Mouse (Mus musculus): ENCODE measurements around the gene Pfkm. TPM values are rescaled to one million over a fixed set of nuclear protein-coding genes. Genes with fewer than 3 reads are reported as not detected.

The Pfkm gene
- polyA plus RNA-seq, 1 experiment from 2014 or later: 41.3 TPM

- Histone ChIP-seq H3K9ac (ENCODE audit: low read length) (peak overlapping the region; percentile 35), H3K36me3 (ENCODE audit: control insufficient read depth, insufficient read depth, low read length) (no peaks in the 10 kb centered on the region), H3K9me3 (ENCODE audit: control insufficient read depth, low read length) (no peaks in the 10 kb centered on the region), H3K27me3 (ENCODE audit: control insufficient read depth, insufficient read depth, low read length) (no peaks in the 10 kb centered on the region), H3K27ac (ENCODE audit: low read depth, low read length) (no peak overlapping the region), H3K4me3 (ENCODE audit: low read depth, low read length) (peak overlapping the region; percentile 43), H3K4me2 (ENCODE audit: low read depth) (peak overlapping the region; percentile 78), H3K4me1 (ENCODE audit: control insufficient read depth, insufficient read depth, low read length) (0 out of 2 replicates have a peak, but pooled peaks cover 5% of the 10 kb centered on the region)
- WGBS: 4% methylated on average over 26 of the region's 26 CpGs
- DNase-seq (ENCODE audit: low spot score) (no peak), ATAC-seq (ENCODE audit: insufficient read depth, low FRiP score, low TSS enrichment) (no peak)
Observed at GRCm38 (mm10) chr15:98180567-98181131, 88.3 kb downstream of the Pfkm start.

- H3K4me3 ChIP-seq (ENCODE audit: low read depth, low read length): peak overlapping the region; percentile 43
- H3K36me3 ChIP-seq (ENCODE audit: control insufficient read depth, insufficient read depth, low read length): no peaks in the 10 kb centered on the region
- 0 out of 2 replicates have a peak, but pooled peaks cover 5% of the 10 kb centered on the region for H3K4me1 ChIP-seq (ENCODE audit: control insufficient read depth, insufficient read depth, low read length)
- H3K9me3 ChIP-seq (ENCODE audit: control insufficient read depth, low read length): no peaks in the 10 kb centered on the region
- H3K27me3 ChIP-seq (ENCODE audit: control insufficient read depth, insufficient read depth, low read length): no peaks in the 10 kb centered on the region
- DNase-seq (ENCODE audit: low spot score): peak; percentile 92
- ATAC-seq (ENCODE audit: insufficient read depth, low FRiP score, low TSS enrichment): peak; percentile 98
- peak overlapping the region; percentile 35 for H3K9ac ChIP-seq (ENCODE audit: low read length)
- no peak overlapping the region for H3K27ac ChIP-seq (ENCODE audit: low read depth, low read length)
- WGBS: under 1% methylated on average over 30 of the region's 30 CpGs
- H3K4me2 ChIP-seq (ENCODE audit: low read depth): peak overlapping the region; percentile 78
Observed at GRCm38 (mm10) chr15:98181132-98181711, 88.8 kb downstream of the Pfkm start.

Other genes starting within 250 kb of the Pfkm start
- 21.0 and 23.2 TPM in 2 replicates for gene Hdac7, start 248.1 kb upstream of the Pfkm start, polyA plus RNA-seq (2014; fragmentation: Nextera tagmentation; extraction: Ambion mirVana)
- 0.16 TPM in 1 of 2 replicates, not detected in the other for gene Vdr, start 182.0 kb upstream of the Pfkm start, polyA plus RNA-seq (2014; fragmentation: Nextera tagmentation; extraction: Ambion mirVana)
- 50.2 and 55.9 TPM in 2 replicates for gene Tmem106c, start 128.4 kb upstream of the Pfkm start, polyA plus RNA-seq (2014; fragmentation: Nextera tagmentation; extraction: Ambion mirVana)
- 208 and 219 TPM in 2 replicates for gene Col2a1, start 87.9 kb upstream of the Pfkm start, polyA plus RNA-seq (2014; fragmentation: Nextera tagmentation; extraction: Ambion mirVana)
- gene Senp1, start 1.2 kb downstream of the Pfkm start, polyA plus RNA-seq (2014; fragmentation: Nextera tagmentation; extraction: Ambion mirVana): 40.1 and 41.0 TPM in 2 replicates
- gene Asb8, start 73.0 kb downstream of the Pfkm start, polyA plus RNA-seq (2014; fragmentation: Nextera tagmentation; extraction: Ambion mirVana): 50.7 and 58.1 TPM in 2 replicates
- 10.3 and 12.2 TPM in 2 replicates for gene Ccdc184, start 74.6 kb downstream of the Pfkm start, polyA plus RNA-seq (2014; fragmentation: Nextera tagmentation; extraction: Ambion mirVana)
- not detected in 2 replicates for gene Olfr288, start 103.0 kb downstream of the Pfkm start, polyA plus RNA-seq (2014; fragmentation: Nextera tagmentation; extraction: Ambion mirVana)
- gene Gm44579, start 128.4 kb downstream of the Pfkm start, polyA plus RNA-seq (2014; fragmentation: Nextera tagmentation; extraction: Ambion mirVana): not detected in 2 replicates
- not detected in 2 replicates for gene Olfr287, start 128.5 kb downstream of the Pfkm start, polyA plus RNA-seq (2014; fragmentation: Nextera tagmentation; extraction: Ambion mirVana)
- gene Olfr286, start 141.9 kb downstream of the Pfkm start, polyA plus RNA-seq (2014; fragmentation: Nextera tagmentation; extraction: Ambion mirVana): not detected in 2 replicates
- gene H1fnt, start 164.7 kb downstream of the Pfkm start, polyA plus RNA-seq (2014; fragmentation: Nextera tagmentation; extraction: Ambion mirVana): not detected in 2 replicates
- gene Zfp641, start 203.6 kb downstream of the Pfkm start, polyA plus RNA-seq (2014; fragmentation: Nextera tagmentation; extraction: Ambion mirVana): 1.9 TPM in 2 replicates
- not detected in 2 replicates for gene Olfr285, start 224.8 kb downstream of the Pfkm start, polyA plus RNA-seq (2014; fragmentation: Nextera tagmentation; extraction: Ambion mirVana)
- not detected in 2 replicates for gene Olfr284, start 248.4 kb downstream of the Pfkm start, polyA plus RNA-seq (2014; fragmentation: Nextera tagmentation; extraction: Ambion mirVana)